Mouse (Mus musculus) embryonic facial prominence, embryonic 12.5 days (tissue): ENCODE data around the gene Zfp654. TPM values are rescaled to one million over a fixed set of nuclear protein-coding genes. Genes with fewer than 3 reads are reported as not detected.
"Not testable (repeated sequence)": the region's sequence is repeated elsewhere in the genome, so short reads cannot be mapped to it uniquely, and the experiment has no call there.

ENCODE experiments used
- ATAC-seq: fragments of 200-750 bp; cut with Nextera tagmentation; 2 replicates; pipeline ENCODE4 v1.8.0; 2017; ENCODE audit not compliant: insufficient number of reproducible peaks, insufficient read depth, low FRiP score, low TSS enrichment
- H3K27ac ChIP-seq: fragments of 300-500 bp; sonication (generic); 2 replicates; pipeline ENCODE4 v1.5.1; 2016; ENCODE audit warnings: mild to moderate bottlenecking
- H3K27me3 ChIP-seq: fragments of 300-500 bp; sonication (generic); 2 replicates; pipeline ENCODE4 v1.6.1; 2016; ENCODE audit warnings: mild to moderate bottlenecking, moderate library complexity
- H3K36me3 ChIP-seq: fragments of 300-500 bp; sonication (generic); 2 replicates; pipeline ENCODE4 v1.6.1; 2016; ENCODE audit warnings: mild to moderate bottlenecking
- H3K4me1 ChIP-seq: fragments of 300-500 bp; sonication (generic); 2 replicates; pipeline ENCODE4 v1.6.1; 2016
- H3K4me2 ChIP-seq: fragments of 300-500 bp; sonication (generic); replicated peaks from 2 replicates; pipeline ENCODE4 v1.6.1; 2016; ENCODE audit warnings: mild to moderate bottlenecking, moderate library complexity
- H3K4me3 ChIP-seq: fragments of 300-500 bp; sonication (generic); 2 replicates; pipeline ENCODE4 v1.5.1; 2016; ENCODE audit warnings: mild to moderate bottlenecking
- H3K9ac ChIP-seq: fragments of 300-500 bp; sonication (generic); 2 replicates; pipeline ENCODE4 v1.6.1; 2016; ENCODE audit warnings: mild to moderate bottlenecking, moderate library complexity
- H3K9me3 ChIP-seq: fragments of 300-500 bp; sonication (generic); 2 replicates; pipeline ENCODE4 v1.6.1; 2016; ENCODE audit warnings: mild to moderate bottlenecking, moderate library complexity
- WGBS: fragments of 180-500 bp; shearing (Covaris S2); methylation state at CpG from one replicate; pipeline ENCODE4 v1.1.7; 2016; 5-methylcytosine and 5-hydroxymethylcytosine counted together
- polyA plus RNA-seq: library from polyadenylated mRNA; unstranded; fragments of >200 nt; fragmentation: Nextera tagmentation; extraction: Ambion mirVana; gene quantifications from 2 replicates; pipeline ENCODE4 v1.2.1, GENCODE M21; 2016

Gene Zfp654
- polyA plus RNA-seq, 1 experiment from 2014 or later, result 8.8 TPM

GRCm38 (mm10) chr16:64876631-64877265 is 25.3 kb upstream of the Zfp654 start:
- Histone ChIP-seq H3K27me3 (no peaks in the 10 kb centered on the region), H3K9ac (no peak overlapping the region), H3K27ac (no peak overlapping the region), H3K4me1 (no peaks in the 10 kb centered on the region), H3K36me3 (no peaks in the 10 kb centered on the region), H3K4me3 (no peak overlapping the region), H3K9me3 (no peaks in the 10 kb centered on the region), H3K4me2 (no peak overlapping the region)
- 79% methylated on average over 4 of the region's 4 CpGs for WGBS
- no peak for ATAC-seq

- H3K4me2 ChIP-seq, result no peak overlapping the region
- H3K36me3 ChIP-seq, result no peaks in the 10 kb centered on the region
- no peak overlapping the region for H3K27ac ChIP-seq
- no peak for ATAC-seq
- no peak overlapping the region for H3K4me3 ChIP-seq
- no peaks in the 10 kb centered on the region for H3K9me3 ChIP-seq
- no peaks in the 10 kb centered on the region for H3K27me3 ChIP-seq
- 86% methylated on average over 1 of the region's 1 CpGs for WGBS
- H3K9ac ChIP-seq, result no peak overlapping the region
- H3K4me1 ChIP-seq, result no peaks in the 10 kb centered on the region
Observed at GRCm38 (mm10) chr16:64875822-64876221, 24.4 kb upstream of the Zfp654 start.

- no peak for ATAC-seq
- 94% methylated on average over 10 of the region's 10 CpGs for WGBS
Observed at GRCm38 (mm10) chr16:64875384-64875783, 23.9 kb upstream of the Zfp654 start.

GRCm38 (mm10) chr16:64873416-64874305 is 22.2 kb upstream of the Zfp654 start:
- Histone ChIP-seq H3K4me1 (no peaks in the 10 kb centered on the region), H3K36me3 (no peaks in the 10 kb centered on the region), H3K27me3 (no peaks in the 10 kb centered on the region), H3K9ac (peak overlapping the region; percentile 60), H3K4me3 (peak overlapping the region; percentile 64), H3K27ac (peak overlapping the region; percentile 80), H3K9me3 (no peaks in the 10 kb centered on the region), H3K4me2 (peak overlapping the region; percentile 54)
- WGBS, result 3% methylated on average over 29 of the region's 29 CpGs
- ATAC-seq, result peak; percentile 91

More at GRCm38 (mm10) chr16:64875384-64875783, 23.9 kb upstream of the Zfp654 start:
- Histone ChIP-seq H3K27ac (no peak overlapping the region), H3K4me1 (no peaks in the 10 kb centered on the region), H3K36me3 (no peaks in the 10 kb centered on the region), H3K9ac (no peak overlapping the region), H3K27me3 (no peaks in the 10 kb centered on the region), H3K9me3 (no peaks in the 10 kb centered on the region), H3K4me2 (no peak overlapping the region), H3K4me3 (no peak overlapping the region)

- H3K36me3 ChIP-seq, result no peaks in the 10 kb centered on the region
- ATAC-seq, result no peak
- peak overlapping the region; percentile 54 for H3K4me2 ChIP-seq
- H3K4me3 ChIP-seq, result peak overlapping the region; percentile 19; the same call in 1 of the 2 replicates
- no peak overlapping the region for H3K9ac ChIP-seq
- WGBS, result 9% methylated on average over 7 of the region's 7 CpGs
- H3K27ac ChIP-seq, result no peak overlapping the region
- no peaks in the 10 kb centered on the region for H3K4me1 ChIP-seq
- H3K27me3 ChIP-seq, result no peaks in the 10 kb centered on the region
- no peaks in the 10 kb centered on the region for H3K9me3 ChIP-seq
Observed at GRCm38 (mm10) chr16:64872841-64873240, 21.4 kb upstream of the Zfp654 start.

GRCm38 (mm10) chr16:64872296-64872695 is 20.8 kb upstream of the Zfp654 start:
- no peak overlapping the region for H3K27ac ChIP-seq
- no peak overlapping the region for H3K4me3 ChIP-seq
- H3K9ac ChIP-seq, result no peak overlapping the region
- no peak for ATAC-seq
- H3K9me3 ChIP-seq, result no peaks in the 10 kb centered on the region
- no peaks in the 10 kb centered on the region for H3K27me3 ChIP-seq
- WGBS, result 30% methylated on average over 3 of the region's 3 CpGs
- H3K36me3 ChIP-seq, result no peaks in the 10 kb centered on the region
- H3K4me2 ChIP-seq, result no peak overlapping the region
- no peaks in the 10 kb centered on the region for H3K4me1 ChIP-seq

- WGBS, result 72% methylated on average over 2 of the region's 2 CpGs
- no peak overlapping the region for H3K4me2 ChIP-seq
Observed at GRCm38 (mm10) chr16:64869621-64870020, 18.2 kb upstream of the Zfp654 start.

GRCm38 (mm10) chr16:64868613-64869012 is 17.2 kb upstream of the Zfp654 start:
- no peaks in the 10 kb centered on the region for H3K27me3 ChIP-seq
- H3K4me2 ChIP-seq, result no peak overlapping the region
- no peak overlapping the region for H3K27ac ChIP-seq
- WGBS, result 65% methylated on average over 6 of the region's 6 CpGs
- no peak for ATAC-seq
- no peaks in the 10 kb centered on the region for H3K36me3 ChIP-seq
- H3K4me3 ChIP-seq, result no peak overlapping the region
- no peaks in the 10 kb centered on the region for H3K4me1 ChIP-seq
- H3K9ac ChIP-seq, result no peak overlapping the region
- H3K9me3 ChIP-seq, result no peaks in the 10 kb centered on the region

More at GRCm38 (mm10) chr16:64869621-64870020, 18.2 kb upstream of the Zfp654 start:
- no peaks in the 10 kb centered on the region for H3K27me3 ChIP-seq
- no peak overlapping the region for H3K27ac ChIP-seq
- ATAC-seq, result no peak
- H3K4me3 ChIP-seq, result no peak overlapping the region
- no peaks in the 10 kb centered on the region for H3K9me3 ChIP-seq
- H3K4me1 ChIP-seq, result no peaks in the 10 kb centered on the region
- H3K36me3 ChIP-seq, result no peaks in the 10 kb centered on the region
- H3K9ac ChIP-seq, result no peak overlapping the region

GRCm38 (mm10) chr16:64865841-64866240 is 14.4 kb upstream of the Zfp654 start:
- 86% methylated on average over 8 of the region's 8 CpGs for WGBS
- not testable (repeated sequence) for H3K9me3 ChIP-seq, H3K4me1 ChIP-seq, H3K27me3 ChIP-seq, H3K27ac ChIP-seq, H3K9ac ChIP-seq, H3K36me3 ChIP-seq, H3K4me2 ChIP-seq, ATAC-seq, H3K4me3 ChIP-seq

- H3K36me3 ChIP-seq, result peaks cover 24% of the 10 kb centered on the region
- ATAC-seq, result no peak
Observed at GRCm38 (mm10) chr16:64856946-64857345, 5.5 kb upstream of the Zfp654 start.

GRCm38 (mm10) chr16:64852891-64853290 is 1.4 kb upstream of the Zfp654 start:
- peaks cover 18% of the 10 kb centered on the region for H3K4me1 ChIP-seq
- peak overlapping the region; percentile 93 for H3K4me3 ChIP-seq
- WGBS, result 5% methylated on average over 14 of the region's 14 CpGs
- peaks cover 18% of the 10 kb centered on the region for H3K36me3 ChIP-seq
- ATAC-seq, result no peak
- H3K9ac ChIP-seq, result peak overlapping the region; percentile 98
- H3K27ac ChIP-seq, result peak overlapping the region; percentile 97
- no peaks in the 10 kb centered on the region for H3K9me3 ChIP-seq
- H3K27me3 ChIP-seq, result no peaks in the 10 kb centered on the region
- peak overlapping the region; percentile 63 for H3K4me2 ChIP-seq

More at GRCm38 (mm10) chr16:64856946-64857345, 5.5 kb upstream of the Zfp654 start:
- H3K27me3 ChIP-seq, result no peaks in the 10 kb centered on the region
- no peak overlapping the region for H3K4me3 ChIP-seq
- H3K4me2 ChIP-seq, result no peak overlapping the region
- H3K4me1 ChIP-seq, result peaks cover 12% of the 10 kb centered on the region; the same call in 1 of the 2 replicates
- WGBS, result 85% methylated on average over 3 of the region's 3 CpGs
- no peak overlapping the region for H3K27ac ChIP-seq
- H3K9ac ChIP-seq, result no peak overlapping the region
- H3K9me3 ChIP-seq, result no peaks in the 10 kb centered on the region

GRCm38 (mm10) chr16:64852441-64852871 is 1.0 kb upstream of the Zfp654 start:
- H3K27ac ChIP-seq, result peak overlapping the region; percentile 97
- under 1% methylated on average over 38 of the region's 53 CpGs for WGBS
- peak overlapping the region; percentile 98 for H3K9ac ChIP-seq
- H3K4me3 ChIP-seq, result peak overlapping the region; percentile 93
- H3K9me3 ChIP-seq, result no peaks in the 10 kb centered on the region
- peak overlapping the region; percentile 63 for H3K4me2 ChIP-seq
- H3K4me1 ChIP-seq, result peaks cover 18% of the 10 kb centered on the region
- peak; percentile 1; the same call in 1 of the 2 replicates for ATAC-seq
- peaks cover 18% of the 10 kb centered on the region for H3K36me3 ChIP-seq
- H3K27me3 ChIP-seq, result no peaks in the 10 kb centered on the region
